Comparison of ENCODE assay signal across 12 mouse cellular contexts in genomic region chr10:43166146-43166545, GRCm38 (mm10). TPM values are rescaled to one million over a fixed set of nuclear protein-coding genes. Genes with fewer than 3 reads are reported as not detected.
"Had no signal": no experiment of that assay in that cellular context is flagged by ENCODE, and none has a peak within 500 bp of the region (broad histone marks: within the 10 kb centered on the region; RNA-seq: fewer than 3 reads in every experiment).

No protein-coding gene starts in this region.

- DNase-seq: liver, embryonic 13.5 days; liver, postnatal 0 days; lung, adult 2 months; lung, postnatal 14 days; lung, postnatal 36 days; right cerebral cortex, postnatal 14 days; thymus, adult 2 months; thymus, postnatal 25 days; thymus, postnatal 4 days had no signal

RNA-seq across cellular contexts. Expression of gene Sobp, which starts 8.2 kb away (rescaled TPM):
- total RNA-seq: megakaryocyte progenitor cell, adult 5-6 weeks; monocyte, adult 5-6 weeks; neutrophil, adult 5-6 weeks had no signal

RNA-seq across cellular contexts. Expression of gene 9030612E09Rik, which starts 8.4 kb away (rescaled TPM):
- total RNA-seq: megakaryocyte progenitor cell, adult 5-6 weeks; monocyte, adult 5-6 weeks; neutrophil, adult 5-6 weeks had no signal
